Mouse (Mus musculus) left cerebral cortex, postnatal 4 days (tissue): Measurements from ENCODE around the gene D130052B06Rik. TPM values are rescaled to one million over a fixed set of nuclear protein-coding genes. Genes with fewer than 3 reads are reported as not detected.
A peak's percentile ranks its signal among the peaks of the same experiment; 100 is the strongest.

Experiments used
- DNase-seq: peaks from one replicate; pipeline ENCODE4 v3.0.0-alpha.2; 2022
- intact Hi-C: fragments of 180-260 bp; cut with DNase I; formaldehyde crosslinking; loops from one replicate; pipeline ENCODE4 v1.15.1; 2025
- total RNA-seq, 2 experiments: library from RNA; stranded (reverse); gene quantifications; 2 replicates each; pipeline ENCODE4 v1.2.3; 2021

The D130052B06Rik gene
- total RNA-seq = not detected

GRCm38 (mm10) chr11:33598986-33599385 lies at the start of gene D130052B06Rik:
Gene D130052B06Rik (plus strand): TSS chr11:33599302.
- no peak for DNase-seq
- intact Hi-C loops = no loop called here

- no peak for DNase-seq
- intact Hi-C loops = no loop called here
Observed at GRCm38 (mm10) chr11:33550861-33551560, 48.1 kb upstream of the D130052B06Rik start.

GRCm38 (mm10) chr11:33554123-33554522 lies 45.0 kb upstream of the D130052B06Rik start:
- no peak for DNase-seq
- intact Hi-C loops = no loop called here

GRCm38 (mm10) chr11:33563921-33564320 lies 35.2 kb upstream of the D130052B06Rik start:
- intact Hi-C loops = no loop called here
- DNase-seq = no peak

- DNase-seq = peak; percentile 27
- intact Hi-C loops = no loop called here
Observed at GRCm38 (mm10) chr11:33570413-33570812, 28.7 kb upstream of the D130052B06Rik start.

GRCm38 (mm10) chr11:33574944-33575343 lies 24.2 kb upstream of the D130052B06Rik start:
- no peak for DNase-seq
- intact Hi-C loops = no loop called here

- intact Hi-C loops = no loop called here
- DNase-seq = no peak
Observed at GRCm38 (mm10) chr11:33578859-33579258, 20.2 kb upstream of the D130052B06Rik start, which contains the start of gene Gabrp. Gene Gabrp (minus strand): TSS chr11:33578959.

GRCm38 (mm10) chr11:33579621-33580020 lies 19.5 kb upstream of the D130052B06Rik start:
- intact Hi-C loops = no loop called here

GRCm38 (mm10) chr11:33586614-33587013 lies 12.5 kb upstream of the D130052B06Rik start:
- intact Hi-C loops = no loop called here
- no peak for DNase-seq

More at GRCm38 (mm10) chr11:33579621-33580020, 19.5 kb upstream of the D130052B06Rik start:
- no peak for DNase-seq

GRCm38 (mm10) chr11:33590771-33591170 lies 8.3 kb upstream of the D130052B06Rik start:
- intact Hi-C loops = no loop called here

GRCm38 (mm10) chr11:33592826-33593225 lies 6.3 kb upstream of the D130052B06Rik start:
- intact Hi-C loops = no loop called here
- no peak for DNase-seq

More at GRCm38 (mm10) chr11:33590771-33591170, 8.3 kb upstream of the D130052B06Rik start:
- no peak for DNase-seq

- DNase-seq = no peak
- intact Hi-C loops = no loop called here
Observed at GRCm38 (mm10) chr11:33596655-33597054, 2.4 kb upstream of the D130052B06Rik start.

- intact Hi-C loops = no loop called here
- DNase-seq = no peak
Observed at GRCm38 (mm10) chr11:33603174-33603573, 4.1 kb downstream of the D130052B06Rik start.

- DNase-seq = no peak
- intact Hi-C loops = no loop called here
Observed at GRCm38 (mm10) chr11:33607784-33608183, 8.7 kb downstream of the D130052B06Rik start.

- intact Hi-C loops = loop anchor here (5.0 to 10.0 kb wide), 2 partner anchors 111 to 437 kb away; no protein-coding TSS in a partner anchor
- peak; percentile 64 for DNase-seq
Observed at GRCm38 (mm10) chr11:33614218-33614617, 15.1 kb downstream of the D130052B06Rik start.

- intact Hi-C loops = no loop called here
- no peak for DNase-seq
Observed at GRCm38 (mm10) chr11:33627136-33627742, 28.1 kb downstream of the D130052B06Rik start.

- intact Hi-C loops = no loop called here
- DNase-seq = no peak
Observed at GRCm38 (mm10) chr11:33637107-33637506, 38.0 kb downstream of the D130052B06Rik start.

GRCm38 (mm10) chr11:33649358-33649757 lies 50.3 kb downstream of the D130052B06Rik start:
- intact Hi-C loops = no loop called here
- no peak for DNase-seq

- intact Hi-C loops = no loop called here
Observed at GRCm38 (mm10) chr11:33654485-33654884, 55.4 kb downstream of the D130052B06Rik start.

GRCm38 (mm10) chr11:33655221-33655620 lies 56.1 kb downstream of the D130052B06Rik start:
- DNase-seq = no peak
- intact Hi-C loops = no loop called here

More at GRCm38 (mm10) chr11:33654485-33654884, 55.4 kb downstream of the D130052B06Rik start:
- DNase-seq = no peak

GRCm38 (mm10) chr11:33655861-33656593 lies 56.9 kb downstream of the D130052B06Rik start:
- no peak for DNase-seq
- intact Hi-C loops = no loop called here
